Mouse (Mus musculus) right cerebral cortex, postnatal 4 days (tissue): ENCODE measurements around the gene Syndig1l.

Experiments
- DNase-seq: peaks from one replicate; pipeline ENCODE4 v3.0.0-alpha.2; 2022

Syndig1l gene

GRCm38 (mm10) chr12:84671646-84672045 lies 27.0 kb downstream of the Syndig1l start:
- DNase-seq, result no peak

DNA sequence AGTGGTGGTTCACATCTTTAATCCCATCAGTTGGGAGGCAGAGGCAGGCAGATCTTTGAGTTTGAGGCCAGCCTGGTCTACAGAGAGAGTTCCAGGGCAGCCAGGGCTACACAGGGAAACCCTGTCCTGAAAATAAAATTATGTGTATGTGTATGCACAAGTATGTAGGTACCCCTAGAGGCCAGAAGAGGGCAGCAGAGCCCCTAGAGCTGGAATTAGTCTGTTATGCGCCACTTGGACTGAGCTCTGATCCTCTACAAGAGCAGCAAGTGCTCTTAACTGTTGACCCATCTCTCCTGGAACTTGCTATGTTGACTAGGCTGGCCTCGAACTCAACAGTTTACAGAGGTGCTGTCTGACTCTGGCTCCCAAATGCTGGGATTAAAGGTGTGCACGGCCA lies 28.1 kb downstream of the Syndig1l start:
- no peak for DNase-seq

DNA sequence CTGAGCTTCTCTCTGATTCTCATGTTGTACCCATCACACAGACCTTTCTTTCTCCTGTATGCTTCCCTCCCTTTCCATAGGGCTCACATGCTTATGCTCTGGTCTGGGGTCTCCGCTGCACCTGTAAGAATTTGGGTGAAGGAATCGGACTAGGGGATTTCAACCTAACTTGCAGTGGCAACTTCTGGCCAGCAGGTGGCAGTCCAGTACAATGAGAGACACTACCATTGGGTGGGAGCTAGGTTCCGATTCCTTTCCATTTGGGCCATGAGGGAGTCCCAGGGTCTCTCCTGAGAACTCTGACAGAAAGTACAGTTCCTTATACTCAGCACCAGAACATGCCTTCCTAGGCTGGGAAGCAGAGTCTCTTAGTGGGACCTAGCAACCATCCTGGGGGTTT lies 44.7 kb downstream of the Syndig1l start:
- DNase-seq, result peak; percentile 78

- DNase-seq, result no peak
These were observed 48.4 kb downstream of the Syndig1l start for GRCm38 (mm10) chr12:84650234-84650633.

- DNase-seq, result no peak
These were observed 58.0 kb downstream of the Syndig1l start, which contains the start of gene Vrtn for GRCm38 (mm10) chr12:84640654-84641053. Gene Vrtn, plus strand, starts transcription at chr12:84641019.

- DNase-seq, result no peak
These were observed 58.4 kb downstream of the Syndig1l start for GRCm38 (mm10) chr12:84640253-84640652.

- no peak for DNase-seq
These were observed 66.8 kb downstream of the Syndig1l start for GRCm38 (mm10) chr12:84631867-84632266.
